Mouse (Mus musculus) megakaryocyte, embryonic 14.5 days (primary cell): Measurements from ENCODE around the gene Rdh8.

Experiments used
- FLI1 ChIP-seq: IDR thresholded peaks from 2 replicates; pipeline ENCODE4 v1.6.1; 2012; ENCODE audit warnings: low read length, inconsistent platforms, mixed read lengths
- GATA1 ChIP-seq: IDR thresholded peaks from 3 replicates; pipeline ENCODE4 v1.6.1; 2012; ENCODE audit warnings: mixed read lengths, low read length, inconsistent platforms, borderline replicate concordance

- no peak for TF ChIP-seq GATA1
- TF ChIP-seq FLI1: no peak
Measured at GRCm38 (mm10) chr9:20850179-20850578, 31.9 kb downstream of the Rdh8 start.
